Mouse (Mus musculus) embryonic facial prominence, embryonic 15.5 days (tissue): ENCODE measurements around the gene Robo1. TPM values are rescaled to one million over a fixed set of nuclear protein-coding genes. Genes with fewer than 3 reads are reported as not detected.

Source experiments
- ATAC-seq: fragments of 200-750 bp; cut with Nextera tagmentation; 2 replicates; pipeline ENCODE4 v1.8.0; 2017; ENCODE audit warnings: low read depth, moderate TSS enrichment; ENCODE audit not compliant: insufficient number of reproducible peaks, low FRiP score, low TSS enrichment
- H3K27ac ChIP-seq: fragments of 300-500 bp; sonication (generic); replicated peaks from 2 replicates; pipeline ENCODE4 v1.5.1; 2015; ENCODE audit warnings: mild to moderate bottlenecking, inconsistent platforms
- H3K27me3 ChIP-seq: fragments of 300-500 bp; sonication (generic); 2 replicates; pipeline ENCODE4 v1.6.1; 2015; ENCODE audit warnings: inconsistent platforms
- H3K36me3 ChIP-seq: fragments of 300-500 bp; sonication (generic); 2 replicates; pipeline ENCODE4 v1.6.1; 2015; ENCODE audit warnings: mild to moderate bottlenecking, inconsistent platforms
- H3K4me1 ChIP-seq: fragments of 300-500 bp; sonication (generic); 2 replicates; pipeline ENCODE4 v1.6.1; 2015; ENCODE audit warnings: inconsistent platforms
- H3K4me2 ChIP-seq: fragments of 300-500 bp; sonication (generic); replicated peaks from 2 replicates; pipeline ENCODE4 v1.6.1; 2015; ENCODE audit warnings: mild to moderate bottlenecking, inconsistent platforms
- H3K4me3 ChIP-seq: fragments of 300-500 bp; sonication (generic); replicated peaks from 2 replicates; pipeline ENCODE4 v1.5.1; 2015; ENCODE audit warnings: mild to moderate bottlenecking, inconsistent platforms
- H3K9ac ChIP-seq: fragments of 300-500 bp; sonication (generic); 2 replicates; pipeline ENCODE4 v1.6.1; 2015; ENCODE audit warnings: inconsistent platforms
- H3K9me3 ChIP-seq: fragments of 300-500 bp; sonication (generic); replicated peaks from 2 replicates; pipeline ENCODE4 v1.6.1; 2016; ENCODE audit warnings: inconsistent platforms
- whole genome bisulfite sequencing: fragments of 180-500 bp; shearing (Covaris S2); methylation state at CpG from one replicate; pipeline ENCODE4 v1.1.7; 2015; 5-methylcytosine and 5-hydroxymethylcytosine counted together
- polyA plus RNA-seq: library from polyadenylated mRNA; unstranded; fragments of >200 nt; fragmentation: Nextera tagmentation; extraction: Ambion mirVana; gene quantifications from 2 replicates; pipeline ENCODE4 v1.2.1, GENCODE M21; 2015

The Robo1 gene
- polyA plus RNA-seq, 1 experiment from 2014 or later = 36.9 TPM

- Histone ChIP-seq H3K4me2 (no peak overlapping the region), H3K27me3 (no peaks in the 10 kb centered on the region), H3K36me3 (no peaks in the 10 kb centered on the region), H3K27ac (no peak overlapping the region), H3K9ac (no peak overlapping the region), H3K4me1 (peaks cover 9% of the 10 kb centered on the region; the same call in 1 of the 2 replicates), H3K4me3 (no peak overlapping the region), H3K9me3 (no peaks in the 10 kb centered on the region)
- 49% methylated on average over 10 of the region's 10 CpGs for WGBS
- ATAC-seq = no peak
Observed at GRCm38 (mm10) chr16:72458155-72458554, 150.0 kb downstream of the Robo1 start.

GRCm38 (mm10) chr16:72458576-72458975 lies 150.5 kb downstream of the Robo1 start:
- H3K27ac ChIP-seq = no peak overlapping the region
- H3K4me1 ChIP-seq = peaks cover 9% of the 10 kb centered on the region; the same call in 1 of the 2 replicates
- H3K27me3 ChIP-seq = no peaks in the 10 kb centered on the region
- H3K9ac ChIP-seq = no peak overlapping the region
- H3K36me3 ChIP-seq = no peaks in the 10 kb centered on the region
- no peak overlapping the region for H3K4me3 ChIP-seq
- H3K9me3 ChIP-seq = no peaks in the 10 kb centered on the region
- no peak overlapping the region; the same call in 1 of the 2 replicates for H3K4me2 ChIP-seq
- no peak for ATAC-seq
- WGBS = 14% methylated on average over 10 of the region's 10 CpGs

DNA sequence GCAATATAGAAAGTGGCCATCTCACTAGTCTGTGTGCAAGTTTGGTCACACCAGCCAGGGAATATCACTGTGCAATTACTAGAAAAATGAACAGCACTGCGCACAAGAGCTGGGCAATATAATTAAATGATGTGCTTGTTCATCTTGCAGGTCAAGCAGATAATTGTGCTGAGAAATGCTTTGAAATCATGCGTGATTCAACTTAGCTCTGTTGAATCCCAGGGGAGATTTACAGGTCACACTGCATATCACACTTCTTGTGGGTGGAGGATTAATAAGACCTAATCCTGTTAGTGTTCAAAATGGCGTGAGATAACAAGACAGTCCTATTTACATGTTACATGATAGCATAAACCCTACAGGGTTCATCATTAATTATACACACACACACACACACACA lies 157.6 kb downstream of the Robo1 start:
- Histone ChIP-seq H3K4me3 (no peak overlapping the region), H3K27me3 (no peaks in the 10 kb centered on the region), H3K9me3 (no peaks in the 10 kb centered on the region), H3K9ac (no peak overlapping the region), H3K36me3 (no peaks in the 10 kb centered on the region), H3K4me1 (no peaks in the 10 kb centered on the region), H3K4me2 (no peak overlapping the region), H3K27ac (no peak overlapping the region)
- no peak for ATAC-seq
- 71% methylated on average over 3 of the region's 3 CpGs for WGBS

DNA sequence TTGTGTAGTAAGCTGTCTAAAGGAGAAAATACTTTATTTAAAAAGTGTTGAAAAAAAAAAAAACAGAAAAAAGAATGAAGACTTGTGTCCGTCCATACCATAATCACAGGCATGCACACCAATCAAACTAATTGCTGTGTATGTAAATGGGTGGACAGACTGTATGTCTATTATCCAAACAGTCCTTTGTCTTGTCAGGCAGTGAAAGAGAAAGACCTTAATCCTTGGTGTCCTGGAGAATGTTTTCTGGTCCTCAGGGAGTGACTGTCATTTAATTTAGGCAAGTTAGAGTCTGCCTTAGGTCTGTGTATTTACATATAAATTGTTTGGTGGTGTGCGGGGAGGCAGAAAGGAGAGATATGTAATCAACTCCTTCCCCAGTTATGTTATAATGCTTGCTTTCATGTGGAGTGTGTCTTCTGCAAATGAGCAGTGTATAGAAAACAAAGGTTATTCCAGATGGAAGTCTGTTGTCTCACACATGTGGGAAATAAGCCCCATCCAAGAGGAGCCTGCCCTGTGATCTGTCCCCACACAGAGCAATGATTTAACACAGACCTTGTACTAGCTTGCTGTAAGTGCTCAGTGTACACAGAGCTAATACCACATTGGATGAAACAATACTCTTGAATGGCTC lies 162.0 kb downstream of the Robo1 start:
- no peak overlapping the region for H3K27ac ChIP-seq
- no peak overlapping the region for H3K4me2 ChIP-seq
- ATAC-seq = no peak; the same call in 1 of the 2 replicates
- H3K4me3 ChIP-seq = no peak overlapping the region
- no peaks in the 10 kb centered on the region for H3K36me3 ChIP-seq
- no peaks in the 10 kb centered on the region for H3K9me3 ChIP-seq
- H3K27me3 ChIP-seq = no peaks in the 10 kb centered on the region
- H3K4me1 ChIP-seq = no peaks in the 10 kb centered on the region
- no peak overlapping the region for H3K9ac ChIP-seq
- 39% methylated on average over 2 of the region's 2 CpGs for WGBS

- no peak for ATAC-seq
- Histone ChIP-seq H3K9ac (no peak overlapping the region), H3K9me3 (no peaks in the 10 kb centered on the region), H3K4me2 (no peak overlapping the region), H3K4me1 (0 out of 2 replicates have a peak, but pooled peaks cover 3% of the 10 kb centered on the region), H3K27ac (no peak overlapping the region), H3K36me3 (no peaks in the 10 kb centered on the region), H3K27me3 (no peaks in the 10 kb centered on the region), H3K4me3 (no peak overlapping the region)
- 30% methylated on average over 6 of the region's 6 CpGs for WGBS
Observed at GRCm38 (mm10) chr16:72510716-72511199, 202.7 kb downstream of the Robo1 start.

DNA sequence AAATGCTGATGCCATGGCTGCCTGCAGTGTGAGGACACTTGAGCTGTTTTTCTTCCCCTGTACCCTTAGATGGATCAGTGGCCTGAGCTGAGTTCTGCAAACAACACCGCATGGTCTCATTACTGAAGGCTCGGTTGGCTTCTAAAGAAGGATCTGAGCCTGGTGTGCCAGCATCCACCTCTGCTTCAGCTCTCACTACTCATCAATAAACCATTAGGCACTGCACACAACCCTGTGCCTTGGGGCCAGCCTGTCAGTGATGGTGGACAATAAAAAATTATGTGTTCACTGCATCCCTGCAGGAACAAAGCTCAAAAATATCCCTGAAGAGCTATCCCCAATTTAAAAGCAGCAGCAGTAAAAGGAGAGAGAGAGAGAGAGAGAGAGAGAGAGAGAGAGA lies 223.2 kb downstream of the Robo1 start:
- no peaks in the 10 kb centered on the region for H3K27me3 ChIP-seq
- no peak overlapping the region for H3K4me3 ChIP-seq
- H3K4me2 ChIP-seq = no peak overlapping the region
- H3K4me1 ChIP-seq = no peaks in the 10 kb centered on the region
- no peak overlapping the region for H3K27ac ChIP-seq
- no peak overlapping the region for H3K9ac ChIP-seq
- no peak for ATAC-seq
- no peaks in the 10 kb centered on the region for H3K9me3 ChIP-seq
- H3K36me3 ChIP-seq = no peaks in the 10 kb centered on the region
- WGBS = 88% methylated on average over 2 of the region's 2 CpGs

GRCm38 (mm10) chr16:72533900-72534571 lies 225.9 kb downstream of the Robo1 start:
- no peaks in the 10 kb centered on the region for H3K9me3 ChIP-seq
- H3K27ac ChIP-seq = no peak overlapping the region
- H3K4me2 ChIP-seq = no peak overlapping the region
- no peaks in the 10 kb centered on the region for H3K27me3 ChIP-seq
- H3K9ac ChIP-seq = no peak overlapping the region
- H3K4me1 ChIP-seq = no peaks in the 10 kb centered on the region
- WGBS = 70% methylated on average over 4 of the region's 4 CpGs
- H3K4me3 ChIP-seq = no peak overlapping the region
- H3K36me3 ChIP-seq = no peaks in the 10 kb centered on the region
- no peak for ATAC-seq

- Histone ChIP-seq H3K4me1 (no peaks in the 10 kb centered on the region), H3K9me3 (no peaks in the 10 kb centered on the region), H3K4me2 (no peak overlapping the region), H3K4me3 (no peak overlapping the region), H3K27me3 (no peaks in the 10 kb centered on the region), H3K27ac (no peak overlapping the region), H3K36me3 (no peaks in the 10 kb centered on the region), H3K9ac (no peak overlapping the region)
- ATAC-seq = no peak
- 50% methylated on average over 3 of the region's 3 CpGs for WGBS
Observed at GRCm38 (mm10) chr16:72538171-72538570, 230.1 kb downstream of the Robo1 start.

- H3K4me2 ChIP-seq = no peak overlapping the region
- no peak for ATAC-seq
- no peaks in the 10 kb centered on the region for H3K4me1 ChIP-seq
- H3K9ac ChIP-seq = no peak overlapping the region
- H3K4me3 ChIP-seq = no peak overlapping the region
- no peak overlapping the region for H3K27ac ChIP-seq
- no peaks in the 10 kb centered on the region for H3K36me3 ChIP-seq
- 81% methylated on average over 3 of the region's 3 CpGs for WGBS
- no peaks in the 10 kb centered on the region for H3K27me3 ChIP-seq
- H3K9me3 ChIP-seq = no peaks in the 10 kb centered on the region
Observed at GRCm38 (mm10) chr16:72543928-72544327, 235.8 kb downstream of the Robo1 start.

GRCm38 (mm10) chr16:72544950-72545349 lies 236.8 kb downstream of the Robo1 start:
- H3K36me3 ChIP-seq = no peaks in the 10 kb centered on the region
- no peaks in the 10 kb centered on the region for H3K9me3 ChIP-seq
- no peak overlapping the region for H3K9ac ChIP-seq
- no peaks in the 10 kb centered on the region for H3K4me1 ChIP-seq
- no peaks in the 10 kb centered on the region for H3K27me3 ChIP-seq
- H3K4me2 ChIP-seq = no peak overlapping the region
- 63% methylated on average over 2 of the region's 2 CpGs for WGBS
- H3K4me3 ChIP-seq = no peak overlapping the region
- no peak for ATAC-seq
- H3K27ac ChIP-seq = no peak overlapping the region

DNA sequence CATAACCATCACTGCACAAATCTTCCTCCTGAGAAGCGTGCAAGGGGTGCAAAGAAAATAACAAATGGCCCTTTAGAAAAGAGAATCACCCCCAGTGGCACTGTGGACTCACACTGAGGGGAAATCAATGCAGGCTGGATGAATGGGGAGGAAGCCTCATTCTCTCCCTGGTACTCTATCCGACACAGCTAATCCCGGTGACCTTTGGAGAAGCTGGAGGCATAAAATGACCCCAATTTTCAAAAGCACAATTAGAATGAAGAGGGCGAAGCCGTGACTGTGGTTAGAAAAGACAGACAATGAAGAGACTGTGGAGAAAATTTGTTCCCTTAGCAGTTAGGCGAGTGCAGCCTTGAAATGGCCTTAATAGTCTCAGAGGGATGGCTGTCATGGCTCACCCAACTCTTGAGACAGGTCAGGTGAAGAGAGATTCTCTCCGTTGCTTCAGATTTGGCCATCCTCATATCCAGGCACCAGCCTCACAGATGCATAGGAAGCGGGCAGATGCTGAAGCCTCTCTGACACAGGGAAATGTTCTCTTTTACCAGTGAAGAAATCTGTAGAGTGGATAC lies 243.7 kb downstream of the Robo1 start:
- Histone ChIP-seq H3K27ac (no peak overlapping the region), H3K9ac (no peak overlapping the region), H3K27me3 (no peaks in the 10 kb centered on the region), H3K4me2 (no peak overlapping the region), H3K4me1 (no peaks in the 10 kb centered on the region), H3K9me3 (no peaks in the 10 kb centered on the region), H3K4me3 (no peak overlapping the region), H3K36me3 (no peaks in the 10 kb centered on the region)
- ATAC-seq = no peak
- 44% methylated on average over 8 of the region's 8 CpGs for WGBS
